Mouse (Mus musculus) stomach, embryonic 14.5 days (tissue): ENCODE data around the gene Bdp1. TPM values are rescaled to one million over a fixed set of nuclear protein-coding genes. Genes with fewer than 3 reads are reported as not detected.

Experiments
- ATAC-seq: fragments of 200-750 bp; cut with Nextera tagmentation; 2 replicates; pipeline ENCODE4 v1.8.0; 2017; ENCODE audit warnings: low read depth, moderate TSS enrichment; ENCODE audit not compliant: insufficient number of reproducible peaks, insufficient read depth, low FRiP score
- H3K27ac ChIP-seq: fragments of 300-500 bp; sonication (generic); 2 replicates; pipeline ENCODE4 v1.5.1; 2014; ENCODE audit warnings: mild to moderate bottlenecking, low read length, moderate library complexity, mixed read lengths
- H3K27me3 ChIP-seq: fragments of 300-500 bp; sonication (generic); 2 replicates; pipeline ENCODE4 v1.6.1; 2014; ENCODE audit warnings: low read length, control low read depth, mixed read lengths; ENCODE audit not compliant: control insufficient read depth, insufficient read depth
- H3K36me3 ChIP-seq: fragments of 300-500 bp; sonication (generic); 2 replicates; pipeline ENCODE4 v1.6.1; 2014; ENCODE audit warnings: mild to moderate bottlenecking, control low read depth, low read length, moderate library complexity, mixed read lengths; ENCODE audit not compliant: control insufficient read depth, insufficient read depth
- H3K4me1 ChIP-seq: fragments of 300-500 bp; sonication (generic); 2 replicates; pipeline ENCODE4 v1.6.1; 2014; ENCODE audit warnings: low read length, control low read depth, mixed read lengths; ENCODE audit not compliant: control insufficient read depth, insufficient read depth
- H3K4me2 ChIP-seq: fragments of 300-500 bp; sonication (generic); replicated peaks from 2 replicates; pipeline ENCODE4 v1.6.1; 2014; ENCODE audit warnings: low read depth, low read length, control low read depth
- H3K4me3 ChIP-seq: fragments of 300-500 bp; sonication (generic); 2 replicates; pipeline ENCODE4 v1.5.1; 2014; ENCODE audit warnings: low read depth, low read length, control low read depth
- H3K9ac ChIP-seq: fragments of 300-500 bp; sonication (generic); replicated peaks from 2 replicates; pipeline ENCODE4 v1.6.1; 2014; ENCODE audit warnings: low read depth, mild to moderate bottlenecking, control low read depth, low read length, moderate library complexity, mixed read lengths
- H3K9me3 ChIP-seq: fragments of 300-500 bp; sonication (generic); 2 replicates; pipeline ENCODE4 v1.6.1; 2016; ENCODE audit warnings: low read depth, low read length, control low read depth; ENCODE audit not compliant: control insufficient read depth
- WGBS: fragments of 180-500 bp; shearing (Covaris S2); extraction: QIAGEN DNeasy Blood & Tissue Kit; methylation state at CpG from one replicate; pipeline ENCODE4 v1.1.7; 2014; 5-methylcytosine and 5-hydroxymethylcytosine counted together
- polyA plus RNA-seq: library from polyadenylated mRNA; unstranded; fragments of >200 nt; fragmentation: Nextera tagmentation; extraction: Ambion mirVana; gene quantifications from 2 replicates; pipeline ENCODE4 v1.2.1, GENCODE M21; 2014

The Bdp1 gene
- polyA plus RNA-seq = 28.7 and 29.6 TPM in 2 replicates

DNA sequence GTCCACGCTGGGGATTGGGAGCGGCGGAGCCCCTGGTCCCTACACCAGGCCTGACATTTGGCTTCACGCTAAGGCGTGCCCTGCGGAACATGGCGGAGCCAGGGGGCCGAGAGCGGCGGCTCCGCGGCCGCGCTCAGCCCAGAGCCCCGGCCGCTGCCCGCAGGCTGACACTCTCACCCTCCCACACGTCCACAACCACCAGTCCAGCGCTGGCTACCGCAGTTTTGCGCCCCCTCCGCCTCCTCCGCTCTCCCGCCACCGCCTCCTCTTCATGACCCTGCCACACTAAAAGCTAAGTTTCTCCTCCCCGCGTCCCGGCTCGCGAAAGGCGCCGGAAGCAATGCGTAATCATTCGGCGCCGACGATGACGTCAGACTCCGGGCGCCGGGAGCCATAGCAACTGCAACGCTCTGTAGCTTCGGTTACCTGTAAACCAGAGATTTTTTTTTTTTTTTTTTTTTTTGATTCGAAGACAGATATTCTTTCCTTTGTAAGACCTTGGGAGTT is at the start of gene Bdp1:
Gene Bdp1 (minus strand): TSS at position 323 of the 507 bp plus-strand sequence.
- Histone ChIP-seq H3K4me3 (peak within 1 kb of the TSS; percentile 96), H3K9ac (peak within 1 kb of the TSS; percentile 90), H3K4me2 (peak within 1 kb of the TSS; percentile 80), H3K4me1 (peaks cover 16% of the 10 kb centered on the region; the same call in 1 of the 2 replicates), H3K27me3 (no peaks in the 10 kb centered on the region), H3K36me3 (no peaks in the 10 kb centered on the region), H3K9me3 (no peaks in the 10 kb centered on the region), H3K27ac (peak within 1 kb of the TSS; percentile 77; the same call in 1 of the 2 replicates)
- peak; percentile 82 for ATAC-seq
- WGBS = under 1% methylated on average over 44 of the region's 44 CpGs

DNA sequence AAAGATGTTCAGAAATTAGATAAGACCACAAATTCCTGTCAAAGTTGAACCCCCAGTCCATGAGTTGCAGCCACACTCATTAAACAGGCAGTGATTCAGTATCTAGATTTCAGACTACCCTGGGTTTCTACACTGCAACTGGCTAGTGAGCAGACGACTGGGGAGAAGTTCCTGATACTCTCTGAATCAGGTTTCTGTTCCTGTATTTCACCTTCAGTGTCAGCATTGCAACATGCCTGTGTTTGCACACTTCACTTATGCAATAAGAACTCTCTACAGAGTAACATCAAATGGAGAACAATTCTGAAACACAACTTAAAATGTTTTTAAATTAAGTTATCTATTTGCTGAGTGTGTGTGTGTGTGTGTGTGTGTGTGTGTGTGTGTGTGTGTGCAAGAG is 48.8 kb upstream of the Bdp1 start:
- no peaks in the 10 kb centered on the region for H3K9me3 ChIP-seq
- H3K9ac ChIP-seq = no peak overlapping the region
- no peak overlapping the region for H3K4me2 ChIP-seq
- H3K27ac ChIP-seq = no peak overlapping the region
- no peaks in the 10 kb centered on the region for H3K27me3 ChIP-seq
- H3K36me3 ChIP-seq = no peaks in the 10 kb centered on the region
- no peak for ATAC-seq
- H3K4me3 ChIP-seq = no peak overlapping the region
- 70% methylated on average over 1 of the region's 1 CpGs for WGBS
- H3K4me1 ChIP-seq = no peaks in the 10 kb centered on the region

GRCm38 (mm10) chr13:100141646-100142314 is 37.9 kb upstream of the Bdp1 start:
- no peak for ATAC-seq
- Histone ChIP-seq H3K36me3 (peaks cover 16% of the 10 kb centered on the region), H3K9me3 (no peaks in the 10 kb centered on the region; the same call in 1 of the 2 replicates), H3K9ac (no peak overlapping the region), H3K27ac (no peak overlapping the region), H3K27me3 (no peaks in the 10 kb centered on the region), H3K4me1 (no peaks in the 10 kb centered on the region), H3K4me3 (no peak overlapping the region), H3K4me2 (no peak overlapping the region)
- 77% methylated on average over 8 of the region's 8 CpGs for WGBS

GRCm38 (mm10) chr13:100125258-100125643 is 21.4 kb upstream of the Bdp1 start:
- Histone ChIP-seq H3K36me3 (peaks cover 16% of the 10 kb centered on the region), H3K27me3 (no peaks in the 10 kb centered on the region), H3K27ac (no peak overlapping the region), H3K9ac (peak overlapping the region; percentile 63), H3K4me2 (peak overlapping the region; percentile 82), H3K4me3 (peak overlapping the region; percentile 93), H3K9me3 (no peaks in the 10 kb centered on the region), H3K4me1 (peaks cover 8% of the 10 kb centered on the region; the same call in 1 of the 2 replicates)
- 2% methylated on average over 10 of the region's 10 CpGs for WGBS
- no peak for ATAC-seq

DNA sequence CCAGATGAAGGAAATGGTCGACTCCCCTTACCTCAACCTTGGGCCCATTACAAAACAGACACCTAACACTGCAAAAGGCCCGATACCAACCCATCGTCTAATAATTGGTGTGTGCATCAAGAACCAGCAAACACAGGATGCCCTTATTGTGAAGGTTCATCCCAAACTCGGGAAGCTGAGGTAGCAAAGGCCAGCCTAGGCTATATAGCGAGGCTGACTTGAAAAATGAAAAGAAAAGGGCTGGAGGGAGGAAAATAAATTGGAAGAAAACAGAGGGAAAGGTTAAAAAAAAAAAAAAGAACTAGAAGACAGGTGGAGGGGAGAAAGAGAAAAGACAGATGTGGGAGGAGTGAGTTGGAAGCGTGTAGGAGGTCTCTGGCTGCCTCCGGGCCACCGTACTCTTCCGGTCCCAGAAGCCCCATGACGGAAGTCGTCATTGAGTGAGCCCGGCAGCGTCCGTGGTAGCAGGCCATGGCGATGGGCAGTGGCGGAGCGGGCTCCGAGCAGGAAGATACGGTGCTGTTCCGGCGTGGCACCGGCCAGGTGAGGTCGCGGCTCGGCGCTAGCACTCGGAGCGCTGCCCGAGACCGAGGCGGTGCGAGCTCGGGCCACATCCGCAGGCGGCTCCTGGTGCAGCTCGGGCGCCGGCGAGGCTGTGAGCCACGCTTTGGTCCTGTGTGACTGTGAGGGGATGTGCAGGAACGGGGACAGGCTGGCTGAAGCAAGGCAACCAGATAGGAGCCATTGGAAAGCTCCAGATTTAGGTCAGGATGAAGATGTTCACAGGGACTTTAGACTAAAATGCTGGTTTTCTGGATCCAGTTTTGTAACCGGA is 20.8 kb upstream of the Bdp1 start, which contains the start of gene Smn1:
Gene Smn1 (plus strand): TSS at position 430 of the 835 bp plus-strand sequence.
- H3K9me3 ChIP-seq = no peaks in the 10 kb centered on the region
- H3K4me1 ChIP-seq = peaks cover 8% of the 10 kb centered on the region; the same call in 1 of the 2 replicates
- WGBS = 4% methylated on average over 42 of the region's 42 CpGs
- H3K27ac ChIP-seq = no peak within 1 kb of the TSS
- peak within 1 kb of the TSS; percentile 82 for H3K4me2 ChIP-seq
- ATAC-seq = peak; percentile 95
- H3K27me3 ChIP-seq = no peaks in the 10 kb centered on the region
- peaks cover 16% of the 10 kb centered on the region for H3K36me3 ChIP-seq
- peak within 1 kb of the TSS; percentile 63 for H3K9ac ChIP-seq
- H3K4me3 ChIP-seq = peak within 1 kb of the TSS; percentile 93

- 84% methylated on average over 3 of the region's 3 CpGs for WGBS
- H3K4me2 ChIP-seq = peak overlapping the region; percentile 82
- H3K4me3 ChIP-seq = peak overlapping the region; percentile 93
- H3K27ac ChIP-seq = no peak overlapping the region
- H3K36me3 ChIP-seq = peaks cover 15% of the 10 kb centered on the region
- no peak overlapping the region for H3K9ac ChIP-seq
- no peaks in the 10 kb centered on the region for H3K9me3 ChIP-seq
- no peaks in the 10 kb centered on the region for H3K27me3 ChIP-seq
- peaks cover 8% of the 10 kb centered on the region; the same call in 1 of the 2 replicates for H3K4me1 ChIP-seq
- ATAC-seq = 0 out of 2 replicates have a peak, but pooled peaks have one; percentile 10
These were observed 20.1 kb upstream of the Bdp1 start for GRCm38 (mm10) chr13:100123970-100124369.

- Histone ChIP-seq H3K27me3 (no peaks in the 10 kb centered on the region), H3K9me3 (no peaks in the 10 kb centered on the region), H3K9ac (no peak overlapping the region), H3K4me3 (no peak overlapping the region), H3K36me3 (no peaks in the 10 kb centered on the region; the same call in 1 of the 2 replicates), H3K4me1 (peaks cover 9% of the 10 kb centered on the region; the same call in 1 of the 2 replicates), H3K27ac (no peak overlapping the region), H3K4me2 (no peak overlapping the region)
- 44% methylated on average over 5 of the region's 5 CpGs for WGBS
- ATAC-seq = no peak
These were observed 8.5 kb upstream of the Bdp1 start for GRCm38 (mm10) chr13:100112218-100112972.
